Comparison of ENCODE assay signal across 10 mouse cellular contexts in the genomic region with DNA sequence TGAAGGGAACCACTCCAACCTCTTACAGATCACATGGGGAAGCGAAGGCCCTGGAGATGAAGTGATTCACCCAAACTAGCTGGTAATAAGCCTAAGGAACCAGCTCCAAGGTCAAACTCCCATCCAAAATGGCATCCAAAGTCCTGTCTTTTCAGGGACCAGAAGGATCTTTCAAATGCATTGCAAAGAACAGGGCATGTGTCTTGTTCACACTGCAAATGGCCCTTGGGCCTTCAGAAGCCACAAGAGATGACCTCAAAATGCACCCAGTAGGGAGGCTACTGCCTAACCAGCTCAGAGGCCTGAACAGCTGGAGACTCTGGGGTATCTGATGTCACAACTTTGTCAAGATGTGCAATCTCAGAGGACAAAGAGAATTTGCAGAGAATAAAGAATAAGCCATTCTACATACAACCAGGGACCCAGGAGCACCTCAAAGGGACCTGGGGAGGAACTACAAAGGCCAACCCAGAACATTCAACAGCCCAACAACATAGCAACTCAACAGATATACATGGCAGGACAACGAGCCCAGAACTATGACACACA. TPM values are rescaled to one million over a fixed set of nuclear protein-coding genes. Genes with fewer than 3 reads are reported as not detected.
DNase-seq lines count a peak whose midpoint lies in the region; ATAC-seq lines count a peak whose summit lies in the region.
"Had no signal": no experiment of that assay in that cellular context is flagged by ENCODE, and none has a peak within 500 bp of the region (broad histone marks: within the 10 kb centered on the region; RNA-seq: fewer than 3 reads in every experiment).

No protein-coding gene starts in this region.

- peak overlapping the region in 1 of 2 experiments; percentile 84; a peak in 1 of 4 replicates for H3K4me3 ChIP-seq in heart, embryonic 14.5 days (ENCODE audit: control insufficient read depth in 1 of 2, insufficient read depth in 1 of 2, low read depth in 1 of 2, low read length in 2 of 2)
- peak overlapping the region; percentile 86 for H3K4me3 ChIP-seq in brown adipose tissue, adult 24 weeks (ENCODE audit: insufficient read depth, low read depth, low read length)
- no peak overlapping the region for H3K4me3 ChIP-seq in hindbrain, embryonic 13.5 days
- H3K4me3 ChIP-seq in midbrain, embryonic 14.5 days (replicated peaks; ENCODE audit: low read depth, low read length), result no peak overlapping the region

- H3K36me3 ChIP-seq in heart, embryonic 14.5 days (ENCODE audit: control insufficient read depth, insufficient read depth, low read length), result no peaks in the 10 kb centered on the region
- H3K36me3 ChIP-seq in hindbrain, embryonic 13.5 days, result no peaks in the 10 kb centered on the region
- H3K36me3 ChIP-seq in midbrain, embryonic 14.5 days (ENCODE audit: control insufficient read depth, insufficient read depth, low read length), result no peaks in the 10 kb centered on the region

- H3K27ac ChIP-seq in heart, embryonic 14.5 days (replicated peaks in 1 of 2; ENCODE audit: control insufficient read depth in 1 of 2, insufficient read depth in 1 of 2, low read depth in 2 of 2, low read length in 2 of 2), result no peak overlapping the region
- H3K27ac ChIP-seq in brown adipose tissue, adult 24 weeks (replicated peaks; ENCODE audit: low read depth, low read length), result peak overlapping the region; percentile 24
- no peak overlapping the region for H3K27ac ChIP-seq in hindbrain, embryonic 13.5 days
- H3K27ac ChIP-seq in midbrain, embryonic 14.5 days (replicated peaks; ENCODE audit: low read depth, low read length), result no peak overlapping the region

- no peaks in the 10 kb centered on the region for H3K9me3 ChIP-seq in heart, embryonic 14.5 days (ENCODE audit: control insufficient read depth, low read length)
- no peaks in the 10 kb centered on the region for H3K9me3 ChIP-seq in hindbrain, embryonic 13.5 days
- no peaks in the 10 kb centered on the region for H3K9me3 ChIP-seq in midbrain, embryonic 14.5 days (ENCODE audit: control insufficient read depth, low read length)

- peak overlapping the region; percentile 84 for H3K4me2 ChIP-seq in heart, embryonic 14.5 days (ENCODE audit: low read length)
- peak overlapping the region; percentile 72 for H3K4me2 ChIP-seq in hindbrain, embryonic 13.5 days
- H3K4me2 ChIP-seq in midbrain, embryonic 14.5 days (ENCODE audit: low read length), result peak overlapping the region; percentile 64

- ATAC-seq in heart, embryonic 14.5 days (ENCODE audit: insufficient number of reproducible peaks, insufficient read depth, low FRiP score, low read depth), result no peak
- no peak for ATAC-seq in hindbrain, embryonic 13.5 days (ENCODE audit: low FRiP score)
- ATAC-seq in midbrain, embryonic 14.5 days (ENCODE audit: low FRiP score, low TSS enrichment), result no peak

- no peaks in the 10 kb centered on the region for H3K27me3 ChIP-seq in heart, embryonic 14.5 days (ENCODE audit: control insufficient read depth, insufficient read depth, low read length)
- no peaks in the 10 kb centered on the region for H3K27me3 ChIP-seq in hindbrain, embryonic 13.5 days
- H3K27me3 ChIP-seq in midbrain, embryonic 14.5 days (ENCODE audit: control insufficient read depth, insufficient read depth, low read length), result no peaks in the 10 kb centered on the region

- peaks cover 22 to 49% of the 10 kb centered on the region in 2 experiments for H3K4me1 ChIP-seq in heart, embryonic 14.5 days (ENCODE audit: control insufficient read depth in 2 of 2, insufficient read depth in 2 of 2, low read length in 2 of 2)
- peaks cover 29% of the 10 kb centered on the region for H3K4me1 ChIP-seq in brown adipose tissue, adult 24 weeks (ENCODE audit: control insufficient read depth, insufficient read depth, insufficient read length, low read length)
- peaks cover 39% of the 10 kb centered on the region for H3K4me1 ChIP-seq in hindbrain, embryonic 13.5 days (replicated peaks)
- H3K4me1 ChIP-seq in midbrain, embryonic 14.5 days (ENCODE audit: control insufficient read depth, insufficient read depth, low read length), result peaks cover 15% of the 10 kb centered on the region

- no peak for DNase-seq in heart, adult 9 months (ENCODE audit: low spot score in 2 of 2)
- DNase-seq in midbrain, embryonic 14.5 days, result no peak
- no peak for DNase-seq in B cell, adult 2 months
- DNase-seq in cerebellum, adult 9-10 months, result no peak
- no peak for DNase-seq in cerebellum, adult 9-11 months
- DNase-seq: adrenal gland, postnatal 14 days; embryo, embryonic 11 days had no signal

- 0 out of 2 replicates have a peak overlapping the region, but pooled peaks have one; percentile 32 for H3K9ac ChIP-seq in heart, embryonic 14.5 days (ENCODE audit: low read length)
- H3K9ac ChIP-seq in hindbrain, embryonic 13.5 days, result no peak overlapping the region
- no peak overlapping the region for H3K9ac ChIP-seq in midbrain, embryonic 14.5 days (replicated peaks; ENCODE audit: low read length)

- 72% methylated on average over 2 of the region's 2 CpGs for WGBS in heart, embryonic 14.5 days
- 76% methylated on average over 2 of the region's 2 CpGs for WGBS in hindbrain, embryonic 13.5 days
- WGBS in midbrain, embryonic 14.5 days, result 92% methylated on average over 2 of the region's 2 CpGs

RNA-seq across cellular contexts. Expression of a gene that starts 2.1 kb away (rescaled TPM):
- 4.3 and 5.8 TPM in 2 replicates for polyA plus RNA-seq in heart, embryonic 14.5 days (2014; fragmentation: Nextera tagmentation; extraction: Ambion mirVana)
- 4.6 TPM in 2 replicates for polyA plus RNA-seq in brown adipose tissue, adult 24 weeks (2012; ENCODE audit: insufficient read depth, insufficient read length, missing spikeins)
- 3.1 and 3.5 TPM in 2 replicates for polyA plus RNA-seq in hindbrain, embryonic 13.5 days (2015; fragmentation: Nextera tagmentation; extraction: Ambion mirVana)
- polyA plus RNA-seq in midbrain, embryonic 14.5 days (2014; fragmentation: Nextera tagmentation; extraction: Ambion mirVana), result 5.2 and 5.8 TPM in 2 replicates
